Mouse (Mus musculus) hindbrain, embryonic 12.5 days (tissue): ENCODE results near the gene Sys1. TPM values are rescaled to one million over a fixed set of nuclear protein-coding genes. Genes with fewer than 3 reads are reported as not detected.

Experiments used
- ATAC-seq: fragments of 200-750 bp; cut with Nextera tagmentation; 2 replicates; pipeline ENCODE4 v1.8.0; 2017; ENCODE audit warnings: moderate TSS enrichment; ENCODE audit not compliant: low FRiP score
- H3K27ac ChIP-seq: fragments of 300-500 bp; sonication (generic); 2 replicates; pipeline ENCODE4 v1.5.1; 2016; ENCODE audit warnings: mild to moderate bottlenecking
- H3K27me3 ChIP-seq: fragments of 300-500 bp; sonication (generic); 2 replicates; pipeline ENCODE4 v1.6.1; 2016; ENCODE audit warnings: mild to moderate bottlenecking
- H3K36me3 ChIP-seq: fragments of 300-500 bp; sonication (generic); 2 replicates; pipeline ENCODE4 v1.6.1; 2016; ENCODE audit warnings: mild to moderate bottlenecking
- H3K4me1 ChIP-seq: fragments of 300-500 bp; sonication (generic); 2 replicates; pipeline ENCODE4 v1.6.1; 2016
- H3K4me2 ChIP-seq: fragments of 300-500 bp; sonication (generic); replicated peaks from 2 replicates; pipeline ENCODE4 v1.6.1; 2016; ENCODE audit warnings: mild to moderate bottlenecking
- H3K4me3 ChIP-seq: fragments of 300-500 bp; sonication (generic); 2 replicates; pipeline ENCODE4 v1.5.1; 2016; ENCODE audit warnings: mild to moderate bottlenecking
- H3K9ac ChIP-seq: fragments of 300-500 bp; sonication (generic); 2 replicates; pipeline ENCODE4 v1.6.1; 2016; ENCODE audit warnings: mild to moderate bottlenecking, moderate library complexity
- H3K9me3 ChIP-seq: fragments of 300-500 bp; sonication (generic); replicated peaks from 2 replicates; pipeline ENCODE4 v1.6.1; 2016; ENCODE audit warnings: mild to moderate bottlenecking
- WGBS: fragments of 180-500 bp; shearing (Covaris S2); methylation state at CpG from one replicate; pipeline ENCODE4 v1.1.7; 2016; 5-methylcytosine and 5-hydroxymethylcytosine counted together
- polyA plus RNA-seq: library from polyadenylated mRNA; unstranded; fragments of >200 nt; fragmentation: Nextera tagmentation; extraction: Ambion mirVana; gene quantifications from 2 replicates; pipeline ENCODE4 v1.2.1, GENCODE M21; 2016

The Sys1 gene
- polyA plus RNA-seq: 65.1 and 71.5 TPM in 2 replicates

GRCm38 (mm10) chr2:164456864-164457300 is at the start of gene Sys1:
Sys1 (plus strand) TSS chr2:164456964.
- Histone ChIP-seq H3K9me3 (no peaks in the 10 kb centered on the region), H3K9ac (peak within 1 kb of the TSS; percentile 4; the same call in 1 of the 2 replicates), H3K4me2 (peak within 1 kb of the TSS; percentile 30), H3K27me3 (peaks cover 2% of the 10 kb centered on the region; the same call in 1 of the 2 replicates), H3K4me1 (peaks cover 12% of the 10 kb centered on the region), H3K36me3 (no peaks in the 10 kb centered on the region), H3K4me3 (no peak within 1 kb of the TSS), H3K27ac (0 out of 2 replicates have a peak within 1 kb of the TSS, but pooled peaks have one; percentile 30)
- no peak for ATAC-seq
- WGBS: under 1% methylated on average over 7 of the region's 7 CpGs

- Histone ChIP-seq H3K4me2 (no peak overlapping the region), H3K9me3 (no peaks in the 10 kb centered on the region), H3K9ac (no peak overlapping the region), H3K4me1 (peaks cover 8% of the 10 kb centered on the region), H3K27me3 (peaks cover 83% of the 10 kb centered on the region), H3K36me3 (no peaks in the 10 kb centered on the region), H3K27ac (no peak overlapping the region), H3K4me3 (no peak overlapping the region)
- under 1% methylated on average over 22 of the region's 22 CpGs for WGBS
- no peak; the same call in 1 of the 2 replicates for ATAC-seq
Measured at GRCm38 (mm10) chr2:164407708-164408107, 49.1 kb upstream of the Sys1 start.

GRCm38 (mm10) chr2:164414167-164414566 is 42.6 kb upstream of the Sys1 start:
- Histone ChIP-seq H3K9ac (peak overlapping the region; percentile 43; the same call in 1 of the 2 replicates), H3K27me3 (peaks cover 44% of the 10 kb centered on the region), H3K4me3 (peak overlapping the region; percentile 19; the same call in 1 of the 2 replicates), H3K9me3 (no peaks in the 10 kb centered on the region), H3K36me3 (no peaks in the 10 kb centered on the region), H3K27ac (no peak overlapping the region), H3K4me2 (peak overlapping the region; percentile 43), H3K4me1 (no peaks in the 10 kb centered on the region)
- WGBS: 20% methylated on average over 28 of the region's 28 CpGs
- no peak for ATAC-seq

GRCm38 (mm10) chr2:164414581-164414980 is 42.2 kb upstream of the Sys1 start:
- 65% methylated on average over 10 of the region's 10 CpGs for WGBS
- ATAC-seq: no peak
- H3K9me3 ChIP-seq: no peaks in the 10 kb centered on the region
- H3K4me1 ChIP-seq: no peaks in the 10 kb centered on the region
- H3K27ac ChIP-seq: no peak overlapping the region
- H3K4me3 ChIP-seq: peak overlapping the region; percentile 19; the same call in 1 of the 2 replicates
- peaks cover 40% of the 10 kb centered on the region for H3K27me3 ChIP-seq
- H3K4me2 ChIP-seq: peak overlapping the region; percentile 43
- H3K36me3 ChIP-seq: no peaks in the 10 kb centered on the region
- H3K9ac ChIP-seq: peak overlapping the region; percentile 43; the same call in 1 of the 2 replicates

- no peaks in the 10 kb centered on the region for H3K9me3 ChIP-seq
- no peaks in the 10 kb centered on the region for H3K36me3 ChIP-seq
- H3K27me3 ChIP-seq: peaks cover 26% of the 10 kb centered on the region
- H3K9ac ChIP-seq: no peak overlapping the region
- no peak for ATAC-seq
- H3K4me3 ChIP-seq: no peak overlapping the region
- H3K4me1 ChIP-seq: no peaks in the 10 kb centered on the region
- no peak overlapping the region for H3K4me2 ChIP-seq
- WGBS: 1% methylated on average over 2 of the region's 2 CpGs
- H3K27ac ChIP-seq: no peak overlapping the region
Measured at GRCm38 (mm10) chr2:164417198-164417597, 39.6 kb upstream of the Sys1 start.

- H3K4me1 ChIP-seq: no peaks in the 10 kb centered on the region
- 32% methylated on average over 3 of the region's 3 CpGs for WGBS
- H3K4me2 ChIP-seq: no peak overlapping the region
- H3K4me3 ChIP-seq: no peak overlapping the region
- H3K9me3 ChIP-seq: no peaks in the 10 kb centered on the region
- peaks cover 20% of the 10 kb centered on the region for H3K27me3 ChIP-seq
- H3K27ac ChIP-seq: no peak overlapping the region
- no peak for ATAC-seq
- no peak overlapping the region for H3K9ac ChIP-seq
- no peaks in the 10 kb centered on the region for H3K36me3 ChIP-seq
Measured at GRCm38 (mm10) chr2:164418308-164418875, 38.4 kb upstream of the Sys1 start.

- peaks cover 11% of the 10 kb centered on the region for H3K27me3 ChIP-seq
- no peak overlapping the region for H3K4me2 ChIP-seq
- no peak overlapping the region for H3K27ac ChIP-seq
- H3K36me3 ChIP-seq: no peaks in the 10 kb centered on the region
- no peak overlapping the region for H3K4me3 ChIP-seq
- ATAC-seq: no peak
- H3K9me3 ChIP-seq: no peaks in the 10 kb centered on the region
- no peak overlapping the region for H3K9ac ChIP-seq
- 5% methylated on average over 3 of the region's 3 CpGs for WGBS
- no peaks in the 10 kb centered on the region for H3K4me1 ChIP-seq
Measured at GRCm38 (mm10) chr2:164419489-164419888, 37.3 kb upstream of the Sys1 start.

GRCm38 (mm10) chr2:164421306-164421705 is 35.5 kb upstream of the Sys1 start:
- Histone ChIP-seq H3K27ac (no peak overlapping the region), H3K4me3 (no peak overlapping the region), H3K4me2 (no peak overlapping the region), H3K27me3 (peaks cover 2% of the 10 kb centered on the region; the same call in 1 of the 2 replicates), H3K9ac (no peak overlapping the region), H3K9me3 (no peaks in the 10 kb centered on the region), H3K36me3 (no peaks in the 10 kb centered on the region), H3K4me1 (no peaks in the 10 kb centered on the region)
- ATAC-seq: no peak
- WGBS: 91% methylated on average over 7 of the region's 7 CpGs

- ATAC-seq: no peak
- no peak overlapping the region for H3K27ac ChIP-seq
- H3K4me3 ChIP-seq: no peak overlapping the region
- H3K9me3 ChIP-seq: no peaks in the 10 kb centered on the region
- 87% methylated on average over 8 of the region's 8 CpGs for WGBS
- H3K4me1 ChIP-seq: no peaks in the 10 kb centered on the region
- peaks cover 2% of the 10 kb centered on the region; the same call in 1 of the 2 replicates for H3K27me3 ChIP-seq
- H3K36me3 ChIP-seq: no peaks in the 10 kb centered on the region
- H3K4me2 ChIP-seq: no peak overlapping the region
- no peak overlapping the region for H3K9ac ChIP-seq
Measured at GRCm38 (mm10) chr2:164421979-164422378, 34.8 kb upstream of the Sys1 start.

- no peaks in the 10 kb centered on the region for H3K4me1 ChIP-seq
- ATAC-seq: no peak
- no peak overlapping the region for H3K9ac ChIP-seq
- H3K27ac ChIP-seq: no peak overlapping the region
- peaks cover 2% of the 10 kb centered on the region; the same call in 1 of the 2 replicates for H3K27me3 ChIP-seq
- H3K4me2 ChIP-seq: no peak overlapping the region
- no peaks in the 10 kb centered on the region for H3K36me3 ChIP-seq
- no peaks in the 10 kb centered on the region for H3K9me3 ChIP-seq
- no peak overlapping the region for H3K4me3 ChIP-seq
- 88% methylated on average over 15 of the region's 15 CpGs for WGBS
Measured at GRCm38 (mm10) chr2:164422675-164423393, 33.9 kb upstream of the Sys1 start.

GRCm38 (mm10) chr2:164423464-164423863 is 33.3 kb upstream of the Sys1 start:
- H3K27me3 ChIP-seq: peaks cover 2% of the 10 kb centered on the region; the same call in 1 of the 2 replicates
- no peak overlapping the region for H3K27ac ChIP-seq
- H3K9me3 ChIP-seq: no peaks in the 10 kb centered on the region
- no peak overlapping the region for H3K4me3 ChIP-seq
- 87% methylated on average over 11 of the region's 11 CpGs for WGBS
- no peaks in the 10 kb centered on the region for H3K4me1 ChIP-seq
- ATAC-seq: no peak
- H3K9ac ChIP-seq: no peak overlapping the region
- H3K4me2 ChIP-seq: no peak overlapping the region
- H3K36me3 ChIP-seq: no peaks in the 10 kb centered on the region

GRCm38 (mm10) chr2:164424406-164424805 is 32.4 kb upstream of the Sys1 start:
- Histone ChIP-seq H3K9me3 (no peaks in the 10 kb centered on the region), H3K4me3 (no peak overlapping the region), H3K36me3 (no peaks in the 10 kb centered on the region), H3K4me2 (no peak overlapping the region), H3K4me1 (0 out of 2 replicates have a peak, but pooled peaks cover 2% of the 10 kb centered on the region), H3K27ac (no peak overlapping the region), H3K9ac (no peak overlapping the region), H3K27me3 (peaks cover under 1% of the 10 kb centered on the region; the same call in 1 of the 2 replicates)
- ATAC-seq: no peak
- 90% methylated on average over 8 of the region's 8 CpGs for WGBS
